Mouse (Mus musculus) neural tube, embryonic 12.5 days (tissue): ENCODE measurements at regions not wholly inside any gene's neighbourhood (a gene's known extent, or its start where the extent isn't known, plus 50 kb on each side); places are given as distances from the start of the nearest gene placed in this dataset.
"Not testable (repeated sequence)": the region's sequence is repeated elsewhere in the genome, so short reads cannot be mapped to it uniquely, and the experiment has no call there.

Experiments used
- ATAC-seq: fragments of 200-750 bp; cut with Nextera tagmentation; 2 replicates; pipeline ENCODE4 v1.8.0; 2017; ENCODE audit warnings: low read depth, mild to moderate bottlenecking, moderate TSS enrichment, moderate library complexity; ENCODE audit not compliant: low FRiP score
- H3K27ac ChIP-seq: fragments of 300-500 bp; sonication (generic); 2 replicates; pipeline ENCODE4 v1.5.1; 2016
- H3K27me3 ChIP-seq: fragments of 300-500 bp; sonication (generic); replicated peaks from 2 replicates; pipeline ENCODE4 v1.6.1; 2016; ENCODE audit warnings: mild to moderate bottlenecking
- H3K36me3 ChIP-seq: fragments of 300-500 bp; sonication (generic); 2 replicates; pipeline ENCODE4 v1.6.1; 2016; ENCODE audit warnings: mild to moderate bottlenecking
- H3K4me1 ChIP-seq: fragments of 300-500 bp; sonication (generic); 2 replicates; pipeline ENCODE4 v1.6.1; 2016
- H3K4me2 ChIP-seq: fragments of 300-500 bp; sonication (generic); replicated peaks from 2 replicates; pipeline ENCODE4 v1.6.1; 2016; ENCODE audit warnings: mild to moderate bottlenecking
- H3K4me3 ChIP-seq: fragments of 300-500 bp; sonication (generic); 2 replicates; pipeline ENCODE4 v1.5.1; 2016
- H3K9ac ChIP-seq: fragments of 300-500 bp; sonication (generic); 2 replicates; pipeline ENCODE4 v1.6.1; 2016; ENCODE audit warnings: mild to moderate bottlenecking
- H3K9me3 ChIP-seq: fragments of 300-500 bp; sonication (generic); 2 replicates; pipeline ENCODE4 v1.6.1; 2016; ENCODE audit warnings: mild to moderate bottlenecking
- WGBS: fragments of 180-500 bp; shearing (Covaris S2); methylation state at CpG from one replicate; pipeline ENCODE4 v1.1.7; 2016; 5-methylcytosine and 5-hydroxymethylcytosine counted together

DNA sequence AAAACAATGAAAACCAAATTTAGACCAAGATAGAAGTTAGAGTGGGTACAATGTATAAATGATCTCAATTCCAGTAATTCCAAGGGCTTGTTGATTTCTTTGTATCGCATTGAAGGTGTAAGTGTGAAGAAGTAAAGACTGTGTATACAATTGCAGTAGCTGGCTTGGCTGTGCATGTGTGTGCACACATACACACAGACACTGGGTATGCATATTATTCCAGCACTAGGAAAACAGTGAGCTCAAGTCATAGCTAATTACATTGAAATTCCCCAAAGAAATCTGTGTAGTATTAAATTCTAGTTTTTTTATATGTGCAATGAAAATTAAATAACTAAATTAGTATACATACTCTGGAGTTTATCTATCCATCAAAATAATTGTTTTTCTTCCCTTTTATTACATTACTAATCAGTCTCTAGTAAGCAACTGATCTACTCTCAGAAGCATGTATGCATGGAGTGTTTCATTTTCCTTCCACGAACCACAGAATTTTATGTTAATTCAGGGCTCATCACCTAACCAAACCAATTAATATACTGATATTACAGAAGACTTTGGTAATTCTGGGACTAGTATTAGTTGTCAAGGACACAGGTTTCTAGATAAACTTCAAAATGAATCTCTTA, 56.5 kb downstream of the Gm8797 start:
- Histone ChIP-seq H3K4me2 (no peak overlapping the region), H3K4me3 (no peak overlapping the region), H3K27me3 (no peaks in the 10 kb centered on the region), H3K9me3 (no peaks in the 10 kb centered on the region), H3K4me1 (no peaks in the 10 kb centered on the region), H3K9ac (no peak overlapping the region), H3K27ac (no peak overlapping the region), H3K36me3 (no peaks in the 10 kb centered on the region)
- ATAC-seq, result no peak
- 92% methylated on average over 2 of the region's 2 CpGs for WGBS

DNA sequence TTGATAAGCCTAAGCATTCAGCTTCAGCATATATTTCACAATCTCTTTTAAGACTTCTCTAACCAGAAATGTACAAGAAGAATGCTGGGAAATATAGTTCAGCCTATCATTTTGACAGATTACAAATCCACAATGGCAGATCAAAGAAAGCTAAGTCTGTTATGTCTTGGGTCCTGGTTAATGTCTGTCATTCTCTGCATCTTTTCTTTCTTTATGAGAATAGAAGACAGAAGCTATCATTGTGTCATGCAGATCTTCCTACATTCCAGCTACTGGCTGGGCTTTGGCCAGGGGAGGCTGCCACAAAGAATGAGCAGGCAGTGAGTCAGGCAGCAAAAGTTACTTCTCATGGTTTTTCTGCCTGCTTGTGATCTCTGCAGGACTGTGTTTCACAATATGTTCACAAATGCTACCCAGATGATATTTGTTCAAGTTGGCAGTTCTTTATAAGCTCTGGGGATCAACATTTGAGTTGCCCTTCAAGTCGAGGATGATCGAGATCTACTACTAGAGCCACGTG, 60.5 kb downstream of the Gm8797 start:
- Histone ChIP-seq H3K9me3 (no peaks in the 10 kb centered on the region), H3K4me2 (no peak overlapping the region), H3K36me3 (no peaks in the 10 kb centered on the region), H3K4me3 (no peak overlapping the region), H3K4me1 (no peaks in the 10 kb centered on the region), H3K27ac (no peak overlapping the region), H3K27me3 (no peaks in the 10 kb centered on the region), H3K9ac (no peak overlapping the region)
- WGBS, result 87% methylated on average over 3 of the region's 3 CpGs
- no peak for ATAC-seq

- not testable (repeated sequence) for H3K4me2 ChIP-seq, H3K9me3 ChIP-seq, H3K9ac ChIP-seq, H3K27me3 ChIP-seq, ATAC-seq, H3K4me1 ChIP-seq, H3K4me3 ChIP-seq, H3K27ac ChIP-seq, H3K36me3 ChIP-seq
- 91% methylated on average over 7 of the region's 7 CpGs for WGBS
These were observed 69.6 kb downstream of the Gm8797 start for GRCm38 (mm10) chr3:5820243-5820642.

- not testable (repeated sequence) for H3K36me3 ChIP-seq, H3K9ac ChIP-seq, H3K27ac ChIP-seq, H3K9me3 ChIP-seq, H3K4me2 ChIP-seq, H3K4me3 ChIP-seq, H3K27me3 ChIP-seq, ATAC-seq, H3K4me1 ChIP-seq
- 29% methylated on average over 20 of the region's 20 CpGs for WGBS
These were observed 109.6 kb downstream of the Gm8797 start for GRCm38 (mm10) chr3:5860237-5860636.

GRCm38 (mm10) chr3:5870407-5870806, 119.8 kb downstream of the Gm8797 start:
- Histone ChIP-seq H3K9me3 (no peaks in the 10 kb centered on the region), H3K4me2 (no peak overlapping the region), H3K27ac (no peak overlapping the region), H3K9ac (no peak overlapping the region), H3K4me3 (no peak overlapping the region), H3K27me3 (no peaks in the 10 kb centered on the region), H3K36me3 (no peaks in the 10 kb centered on the region), H3K4me1 (no peaks in the 10 kb centered on the region)
- whole genome bisulfite sequencing, result 77% methylated on average over 2 of the region's 2 CpGs
- no peak for ATAC-seq

- no peaks in the 10 kb centered on the region for H3K27me3 ChIP-seq
- H3K4me3 ChIP-seq, result no peak overlapping the region
- H3K27ac ChIP-seq, result no peak overlapping the region
- no peaks in the 10 kb centered on the region for H3K9me3 ChIP-seq
- no peak overlapping the region for H3K4me2 ChIP-seq
- H3K4me1 ChIP-seq, result no peaks in the 10 kb centered on the region
- H3K9ac ChIP-seq, result no peak overlapping the region
- H3K36me3 ChIP-seq, result no peaks in the 10 kb centered on the region
- ATAC-seq, result no peak
These were observed 128.5 kb downstream of the Gm8797 start for GRCm38 (mm10) chr3:5879113-5879512.

GRCm38 (mm10) chr3:5917536-5917935, 166.9 kb downstream of the Gm8797 start:
- H3K27ac ChIP-seq, result no peak overlapping the region
- no peaks in the 10 kb centered on the region for H3K9me3 ChIP-seq
- no peak overlapping the region for H3K9ac ChIP-seq
- H3K4me3 ChIP-seq, result no peak overlapping the region
- no peak overlapping the region for H3K4me2 ChIP-seq
- H3K4me1 ChIP-seq, result no peaks in the 10 kb centered on the region
- no peaks in the 10 kb centered on the region for H3K27me3 ChIP-seq
- 77% methylated on average over 1 of the region's 1 CpGs for WGBS
- H3K36me3 ChIP-seq, result no peaks in the 10 kb centered on the region
- no peak for ATAC-seq

DNA sequence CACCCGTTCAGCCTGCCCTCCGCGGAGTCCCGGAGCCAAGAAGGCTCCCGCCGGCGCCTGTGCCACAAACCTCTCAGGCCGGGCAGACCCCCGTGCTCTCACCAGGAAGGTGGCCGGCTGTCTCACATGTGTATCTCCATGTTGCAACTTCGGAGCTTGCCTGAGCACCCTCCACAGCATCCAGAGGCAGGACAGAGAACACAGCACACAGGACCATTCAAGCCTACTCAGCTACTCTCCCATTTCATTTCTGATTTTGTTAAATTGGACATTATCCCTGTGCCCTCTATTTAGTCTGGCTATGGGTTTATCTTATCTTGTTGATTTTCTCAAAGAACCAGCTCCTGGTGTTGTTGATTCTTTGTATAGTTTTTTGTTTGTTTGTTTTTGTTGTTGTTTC, 199.6 kb downstream of the Gm8797 start:
- H3K4me1 ChIP-seq, H3K4me3 ChIP-seq, H3K9me3 ChIP-seq, H3K36me3 ChIP-seq, ATAC-seq, H3K27me3 ChIP-seq, H3K4me2 ChIP-seq, H3K27ac ChIP-seq, H3K9ac ChIP-seq: not testable (repeated sequence)
- 91% methylated on average over 11 of the region's 11 CpGs for WGBS

DNA sequence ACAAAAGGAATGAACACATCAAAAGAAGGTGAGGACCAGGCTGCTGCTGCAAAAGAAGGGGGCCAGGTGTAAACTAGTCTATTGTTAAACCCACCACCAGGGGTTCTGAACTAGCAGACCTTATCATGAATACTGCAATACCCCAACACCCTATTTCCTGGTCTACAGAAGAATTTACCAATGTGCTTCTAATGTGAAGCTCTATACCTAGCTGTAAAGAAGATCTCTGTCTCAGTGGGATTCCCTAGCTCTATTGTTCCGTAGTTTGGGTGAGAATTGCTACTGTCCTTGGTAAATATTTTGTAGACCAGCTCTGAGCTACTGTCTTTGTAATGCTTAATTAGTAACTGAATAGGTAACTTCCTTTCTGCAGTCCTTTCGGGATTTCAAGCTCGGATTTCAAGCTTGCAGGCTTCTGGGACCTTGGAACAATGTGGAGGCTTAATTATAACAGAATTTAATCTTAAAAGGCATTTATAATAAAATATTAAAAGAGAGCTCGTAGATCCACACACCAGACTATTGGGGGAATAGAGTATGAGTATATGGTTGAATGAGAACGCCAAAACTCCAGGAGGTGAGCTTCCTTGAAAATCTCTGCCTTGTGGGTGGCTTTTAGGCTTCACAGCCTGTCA, 238.5 kb downstream of the Gm8797 start:
- not testable (repeated sequence) for H3K4me2 ChIP-seq, H3K36me3 ChIP-seq, H3K27me3 ChIP-seq, ATAC-seq, H3K9me3 ChIP-seq, H3K27ac ChIP-seq, H3K4me3 ChIP-seq, H3K4me1 ChIP-seq, H3K9ac ChIP-seq
- 87% methylated on average over 5 of the region's 5 CpGs for WGBS

GRCm38 (mm10) chr3:6004423-6004822, 253.8 kb downstream of the Gm8797 start:
- Histone ChIP-seq H3K9me3 (no peaks in the 10 kb centered on the region), H3K4me3 (no peak overlapping the region), H3K4me2 (no peak overlapping the region), H3K27me3 (no peaks in the 10 kb centered on the region), H3K36me3 (no peaks in the 10 kb centered on the region), H3K4me1 (no peaks in the 10 kb centered on the region), H3K9ac (no peak overlapping the region), H3K27ac (no peak overlapping the region)
- 84% methylated on average over 1 of the region's 1 CpGs for WGBS
- ATAC-seq, result no peak

DNA sequence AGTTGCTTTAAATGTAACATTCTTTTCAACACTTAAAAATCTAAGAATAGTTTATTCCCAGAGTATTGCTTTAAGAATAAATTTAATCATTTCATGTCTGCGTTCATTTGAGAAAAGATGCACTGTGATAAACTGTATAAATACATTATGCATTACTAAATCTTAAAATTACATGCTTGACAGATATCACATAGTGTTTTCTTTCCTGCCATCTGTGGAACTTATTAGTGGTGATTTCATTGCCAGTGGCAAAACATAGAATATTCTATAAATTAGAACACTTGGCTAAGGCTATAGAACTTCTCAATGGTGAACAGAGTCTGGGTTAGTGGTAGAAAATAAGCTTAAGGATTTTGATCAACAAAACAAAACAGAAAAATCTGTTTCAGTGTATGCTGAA, 268.1 kb downstream of the Gm8797 start:
- Histone ChIP-seq H3K4me1 (no peaks in the 10 kb centered on the region), H3K9ac (no peak overlapping the region), H3K27ac (no peak overlapping the region), H3K4me3 (no peak overlapping the region), H3K9me3 (no peaks in the 10 kb centered on the region), H3K36me3 (no peaks in the 10 kb centered on the region), H3K27me3 (no peaks in the 10 kb centered on the region), H3K4me2 (no peak overlapping the region)
- ATAC-seq, result no peak
- 89% methylated on average over 1 of the region's 1 CpGs for WGBS

DNA sequence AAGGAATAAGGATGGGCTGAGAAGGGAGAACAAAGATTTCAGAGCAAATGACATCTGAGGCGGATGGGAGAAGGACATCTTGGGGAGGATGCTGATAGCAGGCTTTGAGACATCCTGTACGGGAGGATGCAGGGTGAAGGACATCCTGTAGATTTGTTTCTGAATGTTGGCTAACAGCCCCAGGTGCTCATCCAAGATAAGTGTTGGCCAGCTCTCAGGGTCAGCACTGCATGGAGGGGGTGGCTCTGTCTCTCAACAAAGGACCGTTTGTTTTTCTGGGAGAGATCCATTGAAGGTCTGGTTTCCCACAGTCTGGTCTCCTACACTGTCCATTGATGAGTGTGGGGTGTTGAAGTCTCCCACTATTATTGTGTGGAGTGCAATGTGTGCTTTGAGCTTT, 290.7 kb downstream of the Gm8797 start:
- H3K36me3 ChIP-seq, H3K9ac ChIP-seq, H3K27me3 ChIP-seq, H3K4me1 ChIP-seq, H3K4me3 ChIP-seq, H3K4me2 ChIP-seq, H3K9me3 ChIP-seq, ATAC-seq, H3K27ac ChIP-seq: not testable (repeated sequence)
- WGBS, result 73% methylated on average over 3 of the region's 3 CpGs

GRCm38 (mm10) chr3:6049472-6050045, 299.0 kb downstream of the Gm8797 start:
- Histone ChIP-seq H3K9ac (no peak overlapping the region), H3K9me3 (no peaks in the 10 kb centered on the region), H3K36me3 (no peaks in the 10 kb centered on the region), H3K4me3 (no peak overlapping the region), H3K4me2 (no peak overlapping the region), H3K4me1 (no peaks in the 10 kb centered on the region), H3K27ac (no peak overlapping the region), H3K27me3 (no peaks in the 10 kb centered on the region)
- no peak for ATAC-seq
- WGBS, result 92% methylated on average over 4 of the region's 4 CpGs
